Mouse (Mus musculus): ENCODE measurements around the gene Clba1.

Clba1 gene

DNA sequence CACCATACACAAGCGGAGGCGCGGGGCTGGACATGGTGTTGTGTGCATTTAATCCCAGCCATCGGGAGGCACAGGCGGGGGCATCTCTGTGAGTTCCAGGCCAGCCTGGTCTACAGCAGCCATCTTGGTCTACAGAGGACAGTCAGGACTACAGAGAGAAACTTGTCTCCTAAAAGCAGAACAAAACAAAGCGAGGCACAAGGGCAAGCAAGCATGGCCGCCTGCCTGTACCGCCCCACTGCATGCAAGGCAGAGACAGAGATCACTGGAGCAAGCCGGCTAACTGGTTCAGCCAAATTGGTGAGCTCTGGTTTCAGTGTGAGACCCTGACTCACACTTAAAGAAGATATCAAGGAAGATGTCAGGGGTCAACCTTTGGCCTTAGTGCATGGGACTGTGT, 41.6 kb downstream of the Clba1 start:
- TF ChIP-seq GATA4 (IDR thresholded peaks at IDR 0.05; ENCODE audit: insufficient replicate concordance, low read length), result no peak

- no peak for TF ChIP-seq GATA4 (IDR thresholded peaks at IDR 0.05; ENCODE audit: insufficient replicate concordance, low read length)
Measured at GRCm38 (mm10) chr12:112851116-112851515, 42.4 kb downstream of the Clba1 start.

DNA sequence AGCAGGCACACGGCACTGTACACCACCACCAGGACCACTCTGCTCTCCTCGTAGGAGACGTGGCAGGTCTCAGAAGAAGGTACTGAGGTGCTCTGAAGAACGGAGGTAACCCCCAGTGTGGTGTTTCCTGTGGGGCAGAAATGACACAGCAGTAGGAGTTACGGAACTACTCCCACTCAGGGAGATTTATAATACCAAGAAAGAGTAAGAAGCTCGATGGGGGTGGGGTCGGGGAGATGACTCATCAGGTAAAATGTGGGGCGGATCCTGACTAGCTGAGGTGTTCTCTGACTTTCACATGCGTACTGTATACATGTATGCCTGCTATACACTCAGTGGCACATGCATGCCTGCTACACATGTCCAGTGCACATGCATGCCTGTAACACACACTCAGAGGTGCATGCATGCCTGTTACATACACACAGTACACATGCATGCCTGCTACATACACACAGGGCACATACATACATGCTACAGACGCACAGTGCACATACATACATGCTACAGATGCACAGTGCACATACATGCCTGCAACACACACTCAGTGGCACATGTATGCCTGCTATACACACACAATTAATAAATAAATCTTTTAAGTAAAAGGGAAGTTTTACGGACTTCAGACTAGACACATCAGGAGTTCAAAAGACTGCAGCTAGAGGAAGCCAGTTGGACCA, 44.5 kb downstream of the Clba1 start:
- TF ChIP-seq GATA4 (IDR thresholded peaks at IDR 0.05; ENCODE audit: insufficient replicate concordance, low read length), result no peak

DNA sequence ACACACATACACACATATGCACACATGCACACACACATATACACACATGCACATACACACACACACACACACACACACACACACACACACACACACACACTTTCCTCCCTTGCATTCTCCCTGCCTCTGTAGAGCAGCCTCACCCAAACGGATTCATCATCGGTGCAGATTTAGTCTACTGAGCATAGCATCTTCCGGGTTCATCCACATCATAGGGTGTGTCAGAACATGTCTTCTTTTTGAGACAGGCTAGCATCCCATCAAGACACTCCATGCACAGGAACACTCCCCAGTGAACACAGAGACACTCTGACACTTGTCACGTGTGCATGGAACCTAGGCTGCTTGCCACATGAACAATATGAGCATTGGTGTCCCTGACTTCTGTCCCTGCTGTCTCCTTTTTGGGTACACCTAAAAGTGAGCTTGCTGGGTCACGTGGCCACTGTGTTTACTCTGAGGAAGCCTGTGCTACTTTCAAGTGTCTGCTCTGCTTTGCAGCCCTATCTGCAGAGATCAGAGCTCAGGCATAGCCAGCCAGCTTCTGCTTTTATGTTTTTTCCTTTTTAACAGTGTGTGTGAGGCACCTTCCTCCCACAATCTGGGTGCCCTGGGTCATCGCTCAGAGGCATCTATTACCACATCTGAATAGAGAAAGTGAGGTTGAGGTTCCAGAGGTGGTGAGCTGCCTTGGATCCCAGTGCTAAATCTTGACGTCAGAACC, 46.0 kb downstream of the Clba1 start:
- TF ChIP-seq GATA4 (IDR thresholded peaks at IDR 0.05; ENCODE audit: insufficient replicate concordance, low read length), result no peak

DNA sequence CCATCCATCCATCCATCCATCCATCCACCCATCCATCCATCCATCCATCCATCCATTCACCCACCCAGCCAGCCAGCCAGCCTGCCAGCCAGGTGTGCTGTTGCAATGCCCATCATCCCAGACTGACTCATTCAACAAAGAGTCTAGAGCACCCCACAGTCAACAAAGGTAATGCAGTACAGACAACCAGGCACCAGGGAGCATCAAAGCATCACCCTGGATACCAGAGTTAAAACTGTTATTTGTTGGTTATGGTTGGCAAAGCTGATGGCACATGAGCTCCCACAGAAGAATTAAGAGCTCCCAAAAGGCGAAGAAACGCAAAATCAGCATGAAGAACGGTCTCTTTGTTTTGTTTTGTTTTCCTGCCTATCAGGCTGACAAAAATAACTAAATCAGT, 47.6 kb downstream of the Clba1 start:
- TF ChIP-seq GATA4 (IDR thresholded peaks at IDR 0.05; ENCODE audit: insufficient replicate concordance, low read length), result no peak

- no peak for TF ChIP-seq GATA4 (IDR thresholded peaks at IDR 0.05; ENCODE audit: insufficient replicate concordance, low read length)
Measured at GRCm38 (mm10) chr12:112857021-112857925, 48.5 kb downstream of the Clba1 start.

GRCm38 (mm10) chr12:112858581-112859336, 50.0 kb downstream of the Clba1 start:
- no peak for TF ChIP-seq GATA4 (IDR thresholded peaks at IDR 0.05; ENCODE audit: insufficient replicate concordance, low read length)

GRCm38 (mm10) chr12:112859930-112860329, 51.2 kb downstream of the Clba1 start:
- no peak for TF ChIP-seq GATA4 (IDR thresholded peaks at IDR 0.05; ENCODE audit: insufficient replicate concordance, low read length)

GRCm38 (mm10) chr12:112860765-112861164, 52.0 kb downstream of the Clba1 start:
- no peak for TF ChIP-seq GATA4 (IDR thresholded peaks at IDR 0.05; ENCODE audit: insufficient replicate concordance, low read length)

GRCm38 (mm10) chr12:112861911-112862321, 53.2 kb downstream of the Clba1 start:
- no peak for TF ChIP-seq GATA4 (IDR thresholded peaks at IDR 0.05; ENCODE audit: insufficient replicate concordance, low read length)

DNA sequence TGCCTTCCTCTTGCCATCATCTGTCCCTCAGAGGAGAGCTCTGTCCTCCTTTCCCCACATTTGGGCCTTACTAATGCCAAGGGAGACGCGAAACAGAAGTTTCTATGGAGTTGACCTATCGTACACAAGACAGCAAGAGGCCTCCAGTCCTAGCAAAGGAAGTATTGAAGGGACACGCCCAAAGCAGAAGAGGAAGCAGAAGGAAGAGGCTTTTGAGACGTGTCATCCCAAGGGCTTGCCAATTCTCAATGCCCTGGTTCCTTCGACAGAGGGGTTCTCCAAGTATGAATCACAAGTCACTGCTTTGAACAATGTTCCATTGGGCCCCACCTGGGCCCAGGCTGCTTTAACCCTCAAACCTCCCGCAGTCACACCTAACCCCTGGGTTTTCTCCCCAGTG, 56.1 kb downstream of the Clba1 start:
- no peak for TF ChIP-seq GATA4 (IDR thresholded peaks at IDR 0.05; ENCODE audit: insufficient replicate concordance, low read length)

Data from liver, adult (tissue).